In the genomic region with DNA sequence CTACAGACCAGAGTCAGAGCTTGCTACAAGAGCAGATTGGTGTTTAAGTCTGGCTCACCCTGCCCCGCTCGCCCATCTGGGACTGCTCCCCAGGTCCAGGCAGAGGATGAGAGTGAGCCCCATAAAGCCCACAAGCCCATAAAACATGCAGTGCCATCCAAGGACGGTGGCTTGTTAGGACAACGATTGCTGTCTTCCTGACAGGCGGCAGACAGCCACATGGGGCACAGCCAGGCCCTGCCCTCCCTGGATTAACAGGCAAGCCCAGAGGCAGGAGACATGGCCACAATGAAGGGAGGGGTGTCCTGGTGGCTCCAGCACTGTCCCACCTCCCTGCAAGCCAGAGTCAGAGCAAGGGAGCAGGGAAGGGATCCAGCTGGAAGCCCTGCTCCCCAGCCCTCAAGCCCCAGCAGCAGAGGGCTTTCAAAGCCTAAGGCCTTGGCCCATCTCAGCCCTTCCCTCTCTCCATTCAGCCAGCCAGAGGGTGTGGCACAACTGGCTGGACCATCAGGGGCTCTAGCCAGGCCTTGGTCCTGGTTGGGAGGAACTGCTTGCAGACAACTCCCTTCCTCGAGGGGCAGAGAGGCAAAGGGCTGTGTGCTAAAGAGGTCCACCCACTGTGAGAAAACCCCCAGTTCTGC, we compare ENCODE assay signal across 9 mouse cellular contexts. TPM values are rescaled to one million over a fixed set of nuclear protein-coding genes. Genes with fewer than 3 reads are reported as not detected.
DNase-seq lines count a peak whose midpoint lies in the region; ATAC-seq lines count a peak whose summit lies in the region.
"Had no signal": no experiment of that assay in that cellular context is flagged by ENCODE, and none has a peak within 500 bp of the region (broad histone marks: within the 10 kb centered on the region; RNA-seq: fewer than 3 reads in every experiment).

No protein-coding gene starts in this region.

- H3K27me3 ChIP-seq in intestine, embryonic 15.5 days (replicated peaks) = no peaks in the 10 kb centered on the region
- no peaks in the 10 kb centered on the region for H3K27me3 ChIP-seq in stomach, embryonic 16.5 days (ENCODE audit: control insufficient read depth, insufficient read depth, low read length)

- peak; percentile 60 for DNase-seq in adrenal gland, adult 2 months
- DNase-seq in adrenal gland, adult 8-10 months = no peak
- DNase-seq in testis, postnatal 14 days (ENCODE audit: low spot score) = peak; percentile 61
- DNase-seq in testis, postnatal 10 days (ENCODE audit: low spot score) = no peak
- DNase-seq in cerebellum, postnatal 25 days = no peak
- no peak for DNase-seq in embryo, embryonic 11 days

- 0 out of 2 replicates have a peak, but pooled peaks have one; percentile 16 for ATAC-seq in intestine, embryonic 15.5 days
- ATAC-seq in stomach, embryonic 16.5 days (ENCODE audit: insufficient read depth, low FRiP score) = peak; percentile 41; the same call in 1 of the 2 replicates

- H3K9me3 ChIP-seq in intestine, embryonic 15.5 days = no peaks in the 10 kb centered on the region
- H3K9me3 ChIP-seq in stomach, embryonic 16.5 days (replicated peaks; ENCODE audit: control insufficient read depth, low read length) = no peaks in the 10 kb centered on the region

- peak overlapping the region; percentile 32; the same call in 1 of the 2 replicates for H3K27ac ChIP-seq in intestine, embryonic 15.5 days
- H3K27ac ChIP-seq in stomach, embryonic 16.5 days (ENCODE audit: low read length) = peak overlapping the region; percentile 54

- peaks cover 27% of the 10 kb centered on the region for H3K4me1 ChIP-seq in intestine, embryonic 15.5 days (replicated peaks)
- peaks cover 34% of the 10 kb centered on the region for H3K4me1 ChIP-seq in stomach, embryonic 16.5 days (ENCODE audit: control insufficient read depth, insufficient read depth, low read length)

- H3K4me2 ChIP-seq in intestine, embryonic 15.5 days (replicated peaks) = no peak overlapping the region
- H3K4me2 ChIP-seq in stomach, embryonic 16.5 days (ENCODE audit: low read depth, low read length) = no peak overlapping the region

- H3K36me3 ChIP-seq in intestine, embryonic 15.5 days = no peaks in the 10 kb centered on the region
- H3K36me3 ChIP-seq in stomach, embryonic 16.5 days (ENCODE audit: control insufficient read depth, insufficient read depth, low read length) = no peaks in the 10 kb centered on the region

- 64% methylated on average over 6 of the region's 6 CpGs for WGBS in intestine, embryonic 15.5 days
- WGBS in stomach, embryonic 16.5 days = 59% methylated on average over 6 of the region's 6 CpGs

- no peak overlapping the region for H3K9ac ChIP-seq in intestine, embryonic 15.5 days
- peak overlapping the region; percentile 40; the same call in 1 of the 2 replicates for H3K9ac ChIP-seq in stomach, embryonic 16.5 days (ENCODE audit: low read length)

- no peak overlapping the region for H3K4me3 ChIP-seq in intestine, embryonic 15.5 days (replicated peaks)
- no peak overlapping the region for H3K4me3 ChIP-seq in stomach, embryonic 16.5 days (replicated peaks; ENCODE audit: low read length)
- H3K4me3 ChIP-seq: erythroblast, embryonic 14.5 days had no signal

RNA-seq across cellular contexts. Expression of a gene that starts 40.1 kb away (rescaled TPM):
- total RNA-seq in adrenal gland, adult 2 months (2021) = 100 to 1,000 TPM; 424 to 432 TPM
- 523 and 701 TPM in 2 replicates for polyA plus RNA-seq in adrenal gland, adult 2 months (2012; rRNA removed)
- total RNA-seq in adrenal gland, adult 8-10 months (2022) = 100 to 1,000 TPM; 461 to 578 (median 489) TPM
- polyA plus RNA-seq in intestine, embryonic 15.5 days (2015; fragmentation: Nextera tagmentation; extraction: Ambion mirVana) = 23.1 and 29.1 TPM in 2 replicates
- polyA plus RNA-seq in stomach, embryonic 16.5 days (2015; fragmentation: Nextera tagmentation; extraction: Ambion mirVana) = 42.1 and 45.0 TPM in 2 replicates

RNA-seq across cellular contexts. Expression of a gene that starts 41.2 kb away (rescaled TPM):
- 1 to 10 TPM; 1.0 to 2.2 TPM for total RNA-seq in adrenal gland, adult 2 months (2021)
- 0.45 and 0.90 TPM in 2 replicates for polyA plus RNA-seq in adrenal gland, adult 2 months (2012; rRNA removed)
- 1 to 10 TPM; 1.3 to 4.4 (median 2.8) TPM for total RNA-seq in adrenal gland, adult 8-10 months (2022)
- polyA plus RNA-seq in intestine, embryonic 15.5 days (2015; fragmentation: Nextera tagmentation; extraction: Ambion mirVana) = 0.18 and 0.34 TPM in 2 replicates
- 0.25 and 0.44 TPM in 2 replicates for polyA plus RNA-seq in stomach, embryonic 16.5 days (2015; fragmentation: Nextera tagmentation; extraction: Ambion mirVana)
- polyA plus RNA-seq: erythroblast, embryonic 14.5 days had no signal

Comparison
In these comparisons a context has a peak if more than half of its experiments do, and no peak if none do; other contexts are left out.
1. DNase-seq: peak in adrenal gland, adult 2 months (single experiment) and testis, postnatal 14 days (single experiment); none in adrenal gland, adult 8-10 months (single experiment), testis, postnatal 10 days (single experiment), cerebellum, postnatal 25 days (0 of 2) and embryo, embryonic 11 days (single experiment).
2. RNA of a gene that starts 40.1 kb away (polyA plus RNA-seq): 523 to 701 TPM in adrenal gland, adult 2 months; 42.1 to 45.0 TPM in stomach, embryonic 16.5 days and 23.1 to 29.1 TPM in intestine, embryonic 15.5 days; every median in the first group is over 10 times any median in the second.